Mouse (Mus musculus) myocyte (in vitro differentiated cells): Measurements from ENCODE around the gene Socs5.

Source experiments
- CEBPB ChIP-seq: IDR thresholded peaks from 2 replicates; pipeline ENCODE4 v1.6.1; 2011; ENCODE audit warnings: mild to moderate bottlenecking, moderate library complexity; ENCODE audit not compliant: poor library complexity, insufficient read depth, severe bottlenecking
- E2F4 ChIP-seq: IDR thresholded peaks from one replicate; pipeline ENCODE4 v1.6.1; 2011; ENCODE audit warnings: mild to moderate bottlenecking, control low read depth, moderate library complexity; ENCODE audit not compliant: insufficient read depth
- MAX ChIP-seq: IDR thresholded peaks from one replicate; pipeline ENCODE4 v1.6.1; 2011; ENCODE audit warnings: low read depth, mild to moderate bottlenecking, control low read depth
- MYOD1 ChIP-seq, 3 experiments: IDR thresholded peaks; one replicate each; pipeline ENCODE4 v1.6.1; 2011; ENCODE audit warnings: control low read depth in 2 of 3, low read depth in 2 of 3, mild to moderate bottlenecking in 2 of 3, moderate library complexity in 1 of 3; ENCODE audit not compliant: insufficient read length in 2 of 3, control insufficient read depth in 1 of 3
- MYOG ChIP-seq, 3 experiments: IDR thresholded peaks; one replicate each; pipeline ENCODE4 v1.6.1; 2011; ENCODE audit warnings: control low read depth in 2 of 3, low read depth in 2 of 3, mild to moderate bottlenecking in 2 of 3; ENCODE audit not compliant: insufficient read length in 2 of 3, control insufficient read depth in 1 of 3, insufficient read depth in 1 of 3
- POLR2A ChIP-seq: IDR thresholded peaks from one replicate; pipeline ENCODE4 v1.6.1; 2011; ENCODE audit warnings: low read depth, mild to moderate bottlenecking, control low read depth, moderate library complexity; ENCODE audit not compliant: insufficient read length
- POLR2AphosphoS2 ChIP-seq: IDR thresholded peaks from one replicate; pipeline ENCODE4 v1.6.1; 2011; ENCODE audit warnings: low read depth, control low read depth; ENCODE audit not compliant: insufficient read length
- REST ChIP-seq: IDR thresholded peaks from one replicate; pipeline ENCODE4 v1.6.1; 2011; ENCODE audit warnings: mild to moderate bottlenecking, control low read depth, moderate library complexity; ENCODE audit not compliant: insufficient read depth, insufficient read length
- SRF ChIP-seq: IDR thresholded peaks from one replicate; pipeline ENCODE4 v1.6.1; 2011; ENCODE audit warnings: low read depth; ENCODE audit not compliant: control insufficient read depth, insufficient read length
- TCF12 ChIP-seq: IDR thresholded peaks from one replicate; pipeline ENCODE4 v1.6.1; 2011; ENCODE audit warnings: mild to moderate bottlenecking, control low read depth; ENCODE audit not compliant: poor library complexity, insufficient read depth, severe bottlenecking
- TCF3 ChIP-seq: IDR thresholded peaks from one replicate; pipeline ENCODE4 v1.6.1; 2011; ENCODE audit warnings: low read depth, control low read depth; ENCODE audit not compliant: insufficient read length
- USF1 ChIP-seq: IDR thresholded peaks from one replicate; pipeline ENCODE4 v1.6.1; 2011; ENCODE audit warnings: low read depth, mild to moderate bottlenecking, control low read depth, moderate library complexity

DNA sequence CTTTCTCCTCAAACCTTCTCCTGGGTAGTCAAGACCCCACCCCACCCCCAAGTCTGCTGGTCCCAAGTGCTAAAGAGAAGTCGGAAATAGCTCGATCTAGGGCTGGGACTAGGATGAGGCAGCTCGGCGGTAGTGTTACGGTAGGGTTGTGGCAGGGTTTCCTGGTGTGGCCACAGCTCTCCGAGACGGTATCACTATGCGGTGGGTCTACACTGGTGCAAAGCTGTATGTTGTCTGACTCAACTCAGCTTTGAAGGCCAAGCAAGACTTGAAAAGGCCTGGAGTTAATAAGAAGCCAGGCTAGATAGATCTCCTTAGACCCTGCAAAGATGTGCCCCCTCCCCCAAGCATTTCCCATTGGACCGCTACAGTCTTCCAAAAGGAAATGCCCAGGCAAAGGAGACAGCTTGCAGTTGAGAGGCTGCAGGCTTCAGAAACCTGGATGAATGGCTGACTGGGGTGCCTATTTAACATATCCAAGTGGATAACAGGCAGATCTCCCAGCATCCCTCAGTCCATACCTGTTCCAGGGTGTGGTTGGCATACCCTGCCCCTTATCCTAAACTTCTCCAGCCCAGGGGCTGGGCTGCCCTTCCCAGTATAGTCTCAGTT is 72.6 kb downstream of the Socs5 start:
- no peak for TF ChIP-seq SRF
- TF ChIP-seq POLR2A: no peak
- TF ChIP-seq MAX: no peak
- TF ChIP-seq E2F4: no peak
- no peak for TF ChIP-seq USF1
- no peak for TF ChIP-seq MYOD1 (IDR thresholded peaks at IDR 0.05; ENCODE audit: control insufficient read depth in 1 of 3, insufficient read length in 2 of 3, low read depth in 2 of 3)
- no peak for TF ChIP-seq MYOG (IDR thresholded peaks at IDR 0.05; ENCODE audit: control insufficient read depth in 1 of 3, insufficient read depth in 1 of 3, insufficient read length in 2 of 3, low read depth in 2 of 3)
- TF ChIP-seq CEBPB: no peak
- TF ChIP-seq TCF12: no peak
- no peak for TF ChIP-seq POLR2AphosphoS2
- no peak for TF ChIP-seq REST
- no peak for TF ChIP-seq TCF3
